Mouse (Mus musculus) NIH3T3 (cell line): Measurements from ENCODE around the gene Klf6.
A peak's percentile ranks its signal among the peaks of the same experiment; 100 is the strongest.

Experiments
- DNase-seq: peaks from one replicate; pipeline ENCODE4 v3.0.0-alpha.2; 2012; ENCODE audit warnings: low read depth

Klf6 gene

GRCm38 (mm10) chr13:5861157-5862002 lies at the start of gene Klf6:
Gene Klf6, plus strand, starts transcription at chr13:5861482.
- DNase-seq: peak; percentile 98

- no peak for DNase-seq
Observed at GRCm38 (mm10) chr13:5813433-5813832, 47.8 kb upstream of the Klf6 start.

GRCm38 (mm10) chr13:5817250-5817649 lies 44.0 kb upstream of the Klf6 start:
- DNase-seq: no peak

GRCm38 (mm10) chr13:5819173-5819572 lies 42.1 kb upstream of the Klf6 start:
- DNase-seq: no peak

- DNase-seq: no peak
Observed at GRCm38 (mm10) chr13:5822586-5822985, 38.7 kb upstream of the Klf6 start.

- no peak for DNase-seq
Observed at GRCm38 (mm10) chr13:5823150-5823549, 38.1 kb upstream of the Klf6 start.

GRCm38 (mm10) chr13:5824189-5824815 lies 37.0 kb upstream of the Klf6 start:
- no peak for DNase-seq

GRCm38 (mm10) chr13:5826170-5826827 lies 35.0 kb upstream of the Klf6 start:
- DNase-seq: peak; percentile 67

- no peak for DNase-seq
Observed at GRCm38 (mm10) chr13:5831976-5832375, 29.3 kb upstream of the Klf6 start.

- DNase-seq: peak; percentile 87
Observed at GRCm38 (mm10) chr13:5837174-5837777, 24.0 kb upstream of the Klf6 start.

GRCm38 (mm10) chr13:5841418-5841817 lies 19.9 kb upstream of the Klf6 start:
- no peak for DNase-seq

- DNase-seq: no peak
Observed at GRCm38 (mm10) chr13:5842911-5843310, 18.4 kb upstream of the Klf6 start.

- no peak for DNase-seq
Observed at GRCm38 (mm10) chr13:5843829-5844228, 17.5 kb upstream of the Klf6 start.

- DNase-seq: no peak
Observed at GRCm38 (mm10) chr13:5844338-5844737, 16.9 kb upstream of the Klf6 start.

- peak; percentile 89 for DNase-seq
Observed at GRCm38 (mm10) chr13:5845161-5845590, 16.1 kb upstream of the Klf6 start.

GRCm38 (mm10) chr13:5845605-5846004 lies 15.7 kb upstream of the Klf6 start:
- no peak for DNase-seq

- DNase-seq: no peak
Observed at GRCm38 (mm10) chr13:5846860-5847259, 14.4 kb upstream of the Klf6 start.

GRCm38 (mm10) chr13:5847736-5848135 lies 13.5 kb upstream of the Klf6 start:
- DNase-seq: no peak

- no peak for DNase-seq
Observed at GRCm38 (mm10) chr13:5860651-5861156, 578 bp upstream of the Klf6 start.

- peak; percentile 61 for DNase-seq
Observed at GRCm38 (mm10) chr13:5862003-5862625, 832 bp downstream of the Klf6 start.

- peak; percentile 79 for DNase-seq
Observed at GRCm38 (mm10) chr13:5862626-5863407, 1.5 kb downstream of the Klf6 start.
